Mouse (Mus musculus) retina, postnatal 1 day (tissue): ENCODE measurements at regions not wholly inside any gene's neighbourhood (a gene's known extent, or its start where the extent isn't known, plus 50 kb on each side); places are given as distances from the start of the nearest gene placed in this dataset.

Source experiments
- DNase-seq: peaks from one replicate; pipeline ENCODE4 v3.0.0-alpha.2; 2012

DNA sequence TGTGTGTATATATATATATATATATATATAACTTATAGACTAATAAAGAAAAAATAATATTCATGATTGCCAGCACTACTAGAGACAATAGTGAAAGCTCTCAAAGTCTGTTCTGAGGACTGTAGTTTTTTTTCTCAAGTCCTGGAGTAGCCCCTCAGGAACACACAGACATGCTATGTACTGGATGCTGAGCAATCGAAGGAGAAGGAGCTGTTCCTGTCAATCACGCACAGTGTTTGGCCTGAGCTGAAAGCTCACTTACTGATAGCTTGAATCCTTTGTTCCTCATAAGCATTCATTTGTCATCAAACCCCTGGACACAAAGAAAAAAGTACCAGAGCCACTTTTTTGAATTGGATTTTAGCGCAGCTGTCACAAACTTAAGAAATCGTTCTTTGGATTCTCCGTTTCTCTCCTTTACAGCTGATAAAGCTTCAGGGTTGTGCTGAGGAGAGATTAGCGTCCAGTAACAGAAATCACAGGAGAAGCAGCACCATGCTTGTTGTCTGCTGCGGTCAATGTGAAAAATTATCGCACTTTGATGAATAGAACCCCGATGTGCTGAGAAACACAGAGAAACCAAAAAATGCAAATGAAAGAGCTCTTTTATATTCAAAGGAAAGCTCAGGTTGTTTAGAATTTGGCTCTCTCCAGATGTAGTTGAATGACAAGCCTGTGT, 702.2 kb upstream of the Tyrp1 start:
- peak; percentile 2 for DNase-seq

DNA sequence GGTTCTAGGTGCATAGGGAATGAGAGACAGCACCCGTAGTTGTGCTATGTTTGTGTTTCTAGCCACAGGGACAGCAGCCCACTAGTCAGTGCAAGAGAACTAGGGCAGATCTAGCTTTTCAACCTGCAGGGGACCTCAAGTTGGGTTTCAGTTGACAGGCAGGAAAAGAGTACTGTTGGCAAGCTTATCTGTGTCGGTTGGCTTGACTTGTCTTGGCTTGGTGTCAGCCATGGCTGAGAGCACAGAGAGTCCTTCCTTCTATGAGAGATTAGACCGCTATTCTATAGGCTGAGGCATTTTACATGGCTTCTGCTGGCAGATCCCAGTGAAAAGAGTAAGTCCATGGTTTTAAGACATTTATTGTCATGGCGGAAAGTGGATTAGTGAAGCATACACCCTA, 693.7 kb upstream of the Tyrp1 start:
- no peak for DNase-seq

DNA sequence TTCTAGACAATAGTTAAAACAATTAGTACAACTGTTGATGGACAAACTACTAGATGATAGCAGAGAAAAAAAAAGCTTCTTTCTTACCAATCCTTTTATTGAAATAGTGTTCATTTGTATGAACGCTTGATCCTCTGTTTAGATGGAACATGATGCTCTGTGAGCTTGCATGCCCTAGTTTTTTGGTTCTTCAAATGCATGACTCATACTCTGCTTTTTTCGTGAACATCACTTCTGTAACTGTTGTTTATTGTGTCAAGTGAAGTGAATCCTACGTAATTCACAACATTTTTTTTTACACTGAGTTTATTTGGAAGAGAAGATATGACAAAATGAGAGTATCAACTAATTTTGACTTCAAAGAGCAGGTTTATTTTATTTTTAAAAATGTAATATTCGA, 674.1 kb upstream of the Tyrp1 start:
- DNase-seq, result no peak

DNA sequence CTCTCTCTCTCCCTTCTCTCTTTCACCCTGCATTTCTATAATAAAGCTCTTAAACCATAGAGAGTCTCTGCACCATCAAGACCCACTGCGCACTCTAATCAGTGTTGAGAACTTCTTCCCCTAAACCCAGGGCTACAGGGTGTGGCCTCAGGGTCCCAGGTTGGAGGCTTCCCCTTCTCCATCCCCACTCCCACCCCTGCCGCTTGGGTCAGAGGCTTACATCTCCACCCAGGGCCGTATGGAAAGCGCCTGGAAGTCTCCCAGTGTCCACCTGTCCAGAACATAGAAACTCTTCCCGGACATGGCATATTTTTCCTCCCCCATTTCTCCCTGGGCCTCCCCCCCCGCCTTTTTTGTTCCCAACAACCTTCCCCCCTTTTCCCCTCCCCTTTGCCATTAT, 660.7 kb upstream of the Tyrp1 start:
- no peak for DNase-seq

DNA sequence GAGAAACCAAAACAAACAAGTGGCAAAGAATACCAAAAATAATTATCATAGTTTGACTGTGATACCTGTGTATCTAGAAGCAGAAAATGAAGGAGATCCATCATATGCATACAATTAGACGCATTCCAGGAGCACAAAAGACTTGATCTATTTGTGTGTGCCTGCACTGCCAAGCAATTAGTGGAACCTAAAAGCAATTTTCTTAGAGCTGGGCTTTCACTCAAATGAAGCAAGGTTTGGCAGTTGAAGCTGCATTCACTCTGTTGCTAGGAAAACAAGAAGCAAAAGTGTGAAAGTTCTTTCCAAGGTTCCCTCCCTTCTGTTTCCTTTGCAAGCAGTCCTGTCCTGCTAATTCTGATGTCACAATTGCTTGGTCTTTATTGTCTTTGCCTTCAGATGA, 631.7 kb upstream of the Tyrp1 start:
- DNase-seq, result no peak

DNA sequence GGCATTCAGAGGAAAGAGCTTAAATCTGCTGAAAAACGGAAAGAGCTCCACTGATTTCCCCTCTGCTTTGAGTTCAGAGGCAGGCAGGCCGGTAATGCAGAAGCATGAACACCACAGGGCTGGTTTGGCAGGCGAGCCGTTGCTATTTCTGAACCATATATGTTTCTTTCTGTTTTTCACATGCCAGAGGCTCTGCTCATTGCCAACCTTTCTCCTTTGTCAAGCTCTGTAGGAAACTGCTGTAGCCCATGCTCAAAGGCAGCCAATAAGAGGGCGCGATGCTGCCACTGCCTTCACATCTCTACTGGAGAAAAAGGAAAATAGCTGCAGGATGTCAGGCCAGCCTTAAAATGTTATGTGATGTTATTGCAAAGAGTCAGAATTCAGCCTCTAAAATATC, 630.0 kb upstream of the Tyrp1 start:
- DNase-seq, result no peak

DNA sequence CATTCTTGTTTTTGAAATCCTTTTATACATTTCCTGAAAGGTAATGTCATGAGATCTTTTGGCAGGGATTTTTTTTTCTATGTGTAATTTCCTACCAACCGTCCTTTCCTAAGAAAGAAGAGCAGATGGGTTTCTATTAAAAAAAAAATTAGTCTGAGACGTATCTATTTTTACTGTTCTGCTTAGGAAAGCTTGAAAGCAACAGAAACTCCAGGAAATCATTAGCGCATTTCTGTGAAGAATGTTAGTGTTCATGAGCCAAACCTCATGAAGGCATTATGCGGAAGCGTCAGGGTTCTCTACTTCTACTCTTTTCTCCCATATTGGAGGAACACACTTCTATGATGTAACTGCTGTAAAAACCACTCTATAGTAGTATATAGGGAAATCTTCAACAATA, 629.5 kb upstream of the Tyrp1 start:
- no peak for DNase-seq
